Mouse (Mus musculus) testis, adult 2 months (tissue): ENCODE data around the gene Slc5a10. TPM values are rescaled to one million over a fixed set of nuclear protein-coding genes. Genes with fewer than 3 reads are reported as not detected.

ENCODE experiments used
- H3K27ac ChIP-seq: fragments of 200-500 bp; 2 replicates; pipeline ENCODE4 v1.5.1; 2012; ENCODE audit warnings: low read depth, low read length; ENCODE audit not compliant: control insufficient read depth, insufficient read depth
- H3K27me3 ChIP-seq: fragments of 200-500 bp; 2 replicates; pipeline ENCODE4 v1.6.1; 2012; ENCODE audit warnings: mild to moderate bottlenecking, low read length, moderate library complexity; ENCODE audit not compliant: control insufficient read depth, insufficient read depth
- H3K36me3 ChIP-seq: fragments of 200-500 bp; 2 replicates; pipeline ENCODE4 v1.6.1; 2012; ENCODE audit warnings: mild to moderate bottlenecking, low read length; ENCODE audit not compliant: control insufficient read depth, insufficient read depth
- H3K4me1 ChIP-seq: fragments of 200-500 bp; 2 replicates; pipeline ENCODE4 v1.6.1; 2012; ENCODE audit warnings: low read length; ENCODE audit not compliant: control insufficient read depth, insufficient read depth
- H3K4me3 ChIP-seq: fragments of 200-500 bp; 2 replicates; pipeline ENCODE4 v1.5.1; 2012; ENCODE audit warnings: low read depth, mild to moderate bottlenecking, low read length, moderate library complexity, mixed read lengths; ENCODE audit not compliant: control insufficient read depth
- CTCF ChIP-seq: fragments of 200-500 bp; IDR thresholded peaks from 2 replicates; pipeline ENCODE4 v1.5.1; 2012; ENCODE audit warnings: low read depth, mild to moderate bottlenecking, inconsistent platforms, low read length, moderate library complexity; ENCODE audit not compliant: control insufficient read depth, insufficient read depth, insufficient replicate concordance
- POLR2A ChIP-seq: fragments of 200-500 bp; IDR thresholded peaks from 2 replicates; pipeline ENCODE4 v1.6.1; 2012; ENCODE audit warnings: low read depth, mild to moderate bottlenecking, inconsistent platforms, low read length, moderate library complexity; ENCODE audit not compliant: control insufficient read depth
- polyA plus RNA-seq: library from polyadenylated mRNA; depleted of rRNA; stranded (reverse); fragments of >200 nt; gene quantifications from 2 replicates; pipeline ENCODE4 v1.2.3, GENCODE M21; 2012

Gene Slc5a10
- polyA plus RNA-seq, 1 experiment: 0.27 TPM

DNA sequence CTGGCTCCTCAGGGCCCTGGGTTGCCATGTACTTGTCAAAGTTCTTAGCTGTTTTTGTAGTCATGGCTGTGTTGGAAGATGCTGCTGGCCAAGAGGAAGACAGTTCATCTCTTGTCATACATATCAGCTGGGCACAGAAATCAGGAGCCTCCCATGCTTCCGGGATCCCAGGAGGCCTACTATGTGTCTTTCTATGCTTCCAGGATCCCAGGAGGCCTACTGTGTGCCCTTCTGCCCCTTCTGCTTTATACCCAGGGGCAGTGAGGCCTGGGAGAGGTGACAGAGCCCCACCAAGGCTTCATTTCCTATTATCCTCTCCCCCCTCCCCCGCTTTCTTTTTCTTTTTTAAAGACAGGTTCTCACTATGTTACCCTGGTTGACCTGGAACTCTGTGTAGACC, 15.0 kb downstream of the Slc5a10 start:
- H3K36me3 ChIP-seq: no peaks in the 10 kb centered on the region
- no peak overlapping the region for H3K27ac ChIP-seq
- no peak overlapping the region for H3K4me3 ChIP-seq
- TF ChIP-seq CTCF: no peak
- no peak for TF ChIP-seq POLR2A
- H3K4me1 ChIP-seq: no peaks in the 10 kb centered on the region
- no peaks in the 10 kb centered on the region for H3K27me3 ChIP-seq

DNA sequence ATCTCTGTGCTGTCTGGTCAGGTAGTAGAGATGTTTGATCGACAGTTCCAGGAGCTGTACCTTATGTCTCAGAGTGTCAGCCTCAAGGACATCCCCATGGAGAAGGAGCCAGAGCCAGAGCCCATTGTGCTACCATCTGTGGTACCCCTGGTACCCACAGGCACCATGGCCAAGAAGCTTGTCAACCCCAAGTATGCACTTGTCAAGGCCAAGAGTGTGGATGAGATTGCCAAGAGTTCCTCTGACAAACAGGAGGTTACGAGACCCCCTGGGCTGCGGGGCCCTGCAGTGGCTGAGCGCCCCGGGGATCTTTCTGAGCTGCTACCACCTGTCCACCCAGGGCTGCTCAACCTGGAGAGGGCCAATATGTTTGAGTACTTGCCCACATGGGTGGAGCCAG, 18.1 kb downstream of the Slc5a10 start:
- Histone ChIP-seq H3K4me3 (no peak overlapping the region), H3K36me3 (no peaks in the 10 kb centered on the region), H3K27ac (no peak overlapping the region), H3K27me3 (no peaks in the 10 kb centered on the region), H3K4me1 (no peaks in the 10 kb centered on the region)
- no peak for TF ChIP-seq CTCF
- TF ChIP-seq POLR2A: no peak

DNA sequence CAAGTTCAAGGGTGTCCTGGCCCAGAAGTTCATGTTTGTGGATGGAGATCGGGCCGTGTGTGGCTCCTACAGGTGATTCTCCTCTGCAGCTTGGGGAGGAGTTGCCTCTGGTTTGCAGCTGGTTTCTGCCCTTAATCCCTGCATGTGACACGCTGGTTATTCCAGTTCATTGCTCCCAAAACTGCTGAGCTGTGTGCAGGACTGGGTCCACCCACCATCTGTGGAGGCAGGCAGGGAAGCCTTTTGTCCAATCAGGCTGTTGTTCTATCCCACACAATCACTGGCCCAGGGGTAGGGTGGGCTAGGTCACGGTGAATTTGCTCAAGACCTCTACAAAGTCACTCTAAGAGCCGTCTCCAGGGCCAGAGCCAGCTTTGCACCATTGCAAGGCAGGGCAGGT, 18.9 kb downstream of the Slc5a10 start:
- H3K36me3 ChIP-seq: no peaks in the 10 kb centered on the region
- no peaks in the 10 kb centered on the region for H3K4me1 ChIP-seq
- H3K27ac ChIP-seq: no peak overlapping the region
- no peak for TF ChIP-seq POLR2A
- TF ChIP-seq CTCF: no peak
- H3K27me3 ChIP-seq: no peaks in the 10 kb centered on the region
- no peak overlapping the region for H3K4me3 ChIP-seq

DNA sequence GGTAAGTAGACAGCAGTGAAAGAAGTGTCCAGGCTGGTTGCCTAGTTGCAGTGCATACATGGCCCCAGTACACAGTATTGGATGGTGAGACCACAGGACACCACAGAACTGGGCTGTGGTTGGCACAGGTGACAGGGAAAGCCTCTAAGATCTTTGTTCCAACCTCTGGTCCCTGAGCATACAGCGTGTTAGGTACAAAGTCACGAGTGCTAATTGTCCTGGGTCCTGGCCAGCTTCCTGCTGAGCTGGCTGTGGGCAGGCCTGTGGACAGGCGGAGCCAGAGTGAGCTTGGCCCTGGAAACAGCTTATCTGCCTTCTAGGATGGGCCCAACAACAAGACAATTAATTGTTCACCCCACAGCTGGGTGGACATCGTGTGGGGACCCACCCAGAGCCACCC, 20.7 kb downstream of the Slc5a10 start:
- H3K36me3 ChIP-seq: no peaks in the 10 kb centered on the region
- no peaks in the 10 kb centered on the region for H3K4me1 ChIP-seq
- H3K27me3 ChIP-seq: no peaks in the 10 kb centered on the region
- TF ChIP-seq CTCF: no peak
- no peak for TF ChIP-seq POLR2A
- no peak overlapping the region for H3K4me3 ChIP-seq
- no peak overlapping the region for H3K27ac ChIP-seq

DNA sequence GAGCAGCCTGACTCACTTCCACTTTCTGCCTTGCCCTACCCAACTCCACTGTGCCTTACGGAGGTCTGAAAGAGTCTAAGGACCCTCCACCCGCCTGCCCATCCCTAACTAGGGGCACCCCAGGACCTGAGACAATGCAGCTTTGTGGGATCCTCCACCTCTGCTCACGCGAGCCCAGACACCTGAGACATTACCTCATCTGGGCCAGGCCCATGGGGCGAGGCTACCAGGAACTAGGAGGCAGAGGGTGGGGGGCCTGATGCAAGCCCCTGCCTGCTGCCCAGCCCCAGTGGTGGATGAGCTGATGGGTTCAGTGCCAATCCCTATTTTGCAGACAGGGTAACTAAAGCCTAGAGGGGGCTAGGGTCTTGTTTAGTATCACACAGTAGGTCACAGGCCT, 21.2 kb downstream of the Slc5a10 start:
- no peaks in the 10 kb centered on the region for H3K27me3 ChIP-seq
- TF ChIP-seq CTCF (no peak), POLR2A (no peak)
- no peak overlapping the region for H3K4me3 ChIP-seq
- no peaks in the 10 kb centered on the region for H3K36me3 ChIP-seq
- H3K4me1 ChIP-seq: no peaks in the 10 kb centered on the region
- H3K27ac ChIP-seq: no peak overlapping the region

DNA sequence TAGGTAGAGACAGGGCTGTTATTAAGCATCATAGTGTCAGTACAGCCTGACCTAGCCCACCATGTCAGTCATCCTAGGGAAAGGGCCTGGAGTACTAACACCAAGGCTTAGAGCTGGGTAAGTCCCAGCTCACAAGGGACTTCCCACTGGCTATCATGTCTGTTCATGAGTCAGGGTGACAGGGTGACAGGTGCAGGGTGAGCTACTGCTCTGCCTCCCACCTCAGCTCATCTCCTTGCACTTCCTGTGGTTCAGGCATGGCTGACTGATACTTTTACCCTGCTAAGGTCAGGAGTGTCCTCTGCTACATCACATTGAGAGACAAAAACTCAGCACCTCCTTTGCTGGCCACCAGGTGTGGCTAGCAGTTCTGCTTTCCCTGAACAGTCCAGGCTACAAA, 21.8 kb downstream of the Slc5a10 start:
- no peaks in the 10 kb centered on the region for H3K4me1 ChIP-seq
- no peaks in the 10 kb centered on the region for H3K27me3 ChIP-seq
- H3K4me3 ChIP-seq: no peak overlapping the region
- H3K27ac ChIP-seq: no peak overlapping the region
- H3K36me3 ChIP-seq: no peaks in the 10 kb centered on the region
- TF ChIP-seq CTCF: no peak
- no peak for TF ChIP-seq POLR2A

DNA sequence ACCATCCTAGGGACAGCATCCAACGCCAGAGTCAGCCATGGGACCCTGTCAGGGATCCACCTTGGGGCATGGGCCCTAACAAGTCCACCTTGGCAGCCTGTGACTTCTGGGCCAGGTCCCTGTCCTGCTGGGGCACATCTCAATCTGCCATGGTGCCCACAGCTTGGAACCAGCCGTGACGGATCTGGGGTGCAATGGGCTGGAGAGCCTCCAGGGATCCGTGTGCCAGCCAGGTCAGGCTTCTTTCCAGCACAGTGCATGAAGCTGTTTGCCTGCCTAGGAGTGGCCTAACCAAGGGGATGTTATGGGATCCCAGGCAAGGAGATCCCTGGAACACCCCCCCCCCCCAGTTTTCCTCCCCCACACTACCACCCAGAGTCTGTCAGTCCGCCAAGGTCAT, 27.6 kb downstream of the Slc5a10 start:
- TF ChIP-seq POLR2A: no peak
- TF ChIP-seq CTCF: no peak
- H3K4me3 ChIP-seq: no peak overlapping the region
- no peaks in the 10 kb centered on the region for H3K4me1 ChIP-seq
- H3K27ac ChIP-seq: no peak overlapping the region
- no peaks in the 10 kb centered on the region for H3K36me3 ChIP-seq
- H3K27me3 ChIP-seq: no peaks in the 10 kb centered on the region

DNA sequence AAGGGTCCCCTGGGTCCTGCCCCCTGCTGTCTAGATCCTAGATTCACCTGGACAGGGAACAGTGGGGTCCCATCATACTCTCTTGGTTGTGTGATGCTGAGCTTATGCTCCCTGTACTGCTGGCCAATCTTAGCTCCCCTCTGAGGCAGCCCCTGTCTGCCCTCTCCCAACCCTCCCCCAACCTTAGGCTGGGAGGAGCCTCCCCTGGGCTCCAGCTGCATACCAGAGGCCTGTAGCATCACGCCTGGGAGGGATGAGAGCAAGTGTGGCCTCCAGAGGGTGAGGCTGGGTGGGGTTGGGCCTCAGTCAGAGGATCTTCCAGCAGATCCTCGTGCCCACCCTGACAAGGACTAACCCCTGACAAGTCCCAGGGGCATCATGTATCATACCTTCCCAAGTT, 33.0 kb downstream of the Slc5a10 start:
- no peak for TF ChIP-seq POLR2A
- no peak for TF ChIP-seq CTCF
- H3K27ac ChIP-seq: no peak overlapping the region
- H3K36me3 ChIP-seq: no peaks in the 10 kb centered on the region
- H3K4me3 ChIP-seq: no peak overlapping the region
- peaks cover 12% of the 10 kb centered on the region for H3K4me1 ChIP-seq
- H3K27me3 ChIP-seq: no peaks in the 10 kb centered on the region
